Mouse (Mus musculus) forebrain, embryonic 16.5 days (tissue): ENCODE measurements at regions not wholly inside any gene's neighbourhood (a gene's known extent, or its start where the extent isn't known, plus 50 kb on each side); places are given as distances from the start of the nearest gene placed in this dataset.
A peak's percentile ranks its signal among the peaks of the same experiment; 100 is the strongest.

Experiments used
- ATAC-seq: fragments of 200-750 bp; cut with Nextera tagmentation; 2 replicates; pipeline ENCODE4 v1.8.0; 2017; ENCODE audit warnings: mild to moderate bottlenecking, moderate library complexity
- H3K27ac ChIP-seq: fragments of 300-500 bp; sonication (generic); 2 replicates; pipeline ENCODE4 v1.5.1; 2014; ENCODE audit warnings: low read length, control low read depth
- H3K27me3 ChIP-seq: fragments of 300-500 bp; sonication (generic); replicated peaks from 2 replicates; pipeline ENCODE4 v1.6.1; 2014; ENCODE audit warnings: low read length; ENCODE audit not compliant: control insufficient read depth, insufficient read depth
- H3K36me3 ChIP-seq: fragments of 300-500 bp; sonication (generic); 2 replicates; pipeline ENCODE4 v1.6.1; 2014; ENCODE audit not compliant: control insufficient read depth, insufficient read depth
- H3K4me1 ChIP-seq: fragments of 300-500 bp; sonication (generic); replicated peaks from 2 replicates; pipeline ENCODE4 v1.6.1; 2014; ENCODE audit warnings: low read length; ENCODE audit not compliant: control insufficient read depth, insufficient read depth
- H3K4me2 ChIP-seq: fragments of 300-500 bp; sonication (generic); 2 replicates; pipeline ENCODE4 v1.6.1; 2014; ENCODE audit warnings: mild to moderate bottlenecking, low read length, control low read depth
- H3K4me3 ChIP-seq: fragments of 300-500 bp; sonication (generic); replicated peaks from 2 replicates; pipeline ENCODE4 v1.5.1; 2014; ENCODE audit warnings: mild to moderate bottlenecking, low read length, control low read depth
- H3K9ac ChIP-seq: fragments of 300-500 bp; sonication (generic); replicated peaks from 2 replicates; pipeline ENCODE4 v1.6.1; 2014; ENCODE audit warnings: low read depth, low read length, control low read depth
- H3K9me3 ChIP-seq: fragments of 300-500 bp; sonication (generic); 2 replicates; pipeline ENCODE4 v1.6.1; 2016; ENCODE audit warnings: low read length; ENCODE audit not compliant: control insufficient read depth
- WGBS: fragments of 180-500 bp; shearing (Covaris S2); extraction: QIAGEN DNeasy Blood & Tissue Kit; methylation state at CpG from one replicate; pipeline ENCODE4 v1.1.7; 2014; 5-methylcytosine and 5-hydroxymethylcytosine counted together

DNA sequence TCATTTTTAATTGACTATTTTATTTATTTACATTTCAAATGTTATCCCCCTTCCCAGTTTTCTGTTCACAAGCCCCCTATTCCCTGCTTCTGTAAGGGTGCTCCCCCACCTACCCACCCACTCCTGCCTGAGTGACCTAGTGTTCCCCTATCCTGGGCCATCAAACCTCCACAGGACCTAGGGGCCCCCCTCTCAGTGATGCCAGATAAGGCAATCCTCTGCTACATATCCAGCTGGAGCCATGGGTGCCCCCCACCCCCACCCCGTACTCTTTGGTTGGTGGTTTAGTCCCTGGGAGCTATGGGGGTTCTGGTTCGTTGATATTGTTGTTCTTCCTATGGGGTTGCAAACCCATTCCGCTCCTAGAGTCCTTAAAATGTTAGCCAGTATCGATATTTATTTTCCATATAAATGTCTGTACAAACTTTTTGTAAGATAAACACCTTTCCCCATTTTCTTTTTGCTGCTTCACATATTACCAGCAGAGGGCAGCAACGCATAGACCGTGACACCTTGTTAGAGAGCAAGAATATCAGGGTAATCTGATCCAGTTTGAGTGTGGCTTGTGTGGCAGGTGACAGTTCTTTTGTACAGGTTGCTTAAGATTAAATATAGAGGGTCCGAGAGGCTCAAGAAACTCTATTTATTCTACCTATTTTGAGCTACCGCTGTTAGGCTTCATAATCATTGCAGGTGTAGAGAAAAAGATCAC is 177.2 kb upstream of the Scn7a start:
- Histone ChIP-seq H3K4me2 (no peak overlapping the region), H3K4me1 (no peaks in the 10 kb centered on the region), H3K36me3 (no peaks in the 10 kb centered on the region), H3K27me3 (no peaks in the 10 kb centered on the region), H3K27ac (no peak overlapping the region), H3K9ac (no peak overlapping the region), H3K4me3 (no peak overlapping the region), H3K9me3 (no peaks in the 10 kb centered on the region)
- 26% methylated on average over 8 of the region's 8 CpGs for WGBS
- peak; percentile 54 for ATAC-seq

DNA sequence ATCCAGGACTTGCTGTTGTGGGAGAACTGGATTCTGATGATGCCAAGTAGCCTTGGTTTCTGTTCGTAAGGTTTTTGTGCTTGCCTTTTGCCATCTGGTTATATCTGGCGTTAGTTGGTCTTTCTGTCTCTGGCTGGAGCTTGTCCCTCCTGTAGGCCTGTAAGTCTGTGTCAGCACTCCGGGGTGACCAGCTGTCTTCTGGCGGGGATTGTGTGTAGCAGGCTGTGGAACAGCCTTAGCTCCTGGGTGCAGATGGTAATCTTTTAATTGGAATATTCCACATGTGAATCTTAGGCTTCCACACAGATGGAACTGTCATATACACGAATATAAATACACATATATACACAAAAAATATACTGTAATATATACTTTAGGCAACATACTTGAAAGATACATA is 156.5 kb upstream of the Scn7a start:
- no peaks in the 10 kb centered on the region for H3K27me3 ChIP-seq
- 73% methylated on average over 5 of the region's 5 CpGs for WGBS
- ATAC-seq, result peak; percentile 61; the same call in 1 of the 2 replicates
- no peaks in the 10 kb centered on the region for H3K36me3 ChIP-seq
- H3K4me1 ChIP-seq, result no peaks in the 10 kb centered on the region
- H3K4me3 ChIP-seq, result no peak overlapping the region
- H3K4me2 ChIP-seq, result no peak overlapping the region
- no peaks in the 10 kb centered on the region for H3K9me3 ChIP-seq
- no peak overlapping the region for H3K27ac ChIP-seq
- no peak overlapping the region for H3K9ac ChIP-seq

- Histone ChIP-seq H3K36me3 (no peaks in the 10 kb centered on the region), H3K4me1 (no peaks in the 10 kb centered on the region), H3K4me3 (no peak overlapping the region), H3K9me3 (no peaks in the 10 kb centered on the region), H3K27ac (no peak overlapping the region), H3K9ac (no peak overlapping the region), H3K27me3 (no peaks in the 10 kb centered on the region), H3K4me2 (no peak overlapping the region)
- WGBS, result 74% methylated on average over 1 of the region's 1 CpGs
- no peak for ATAC-seq
Measured at GRCm38 (mm10) chr2:66898032-66898431, 113.3 kb upstream of the Scn7a start.

DNA sequence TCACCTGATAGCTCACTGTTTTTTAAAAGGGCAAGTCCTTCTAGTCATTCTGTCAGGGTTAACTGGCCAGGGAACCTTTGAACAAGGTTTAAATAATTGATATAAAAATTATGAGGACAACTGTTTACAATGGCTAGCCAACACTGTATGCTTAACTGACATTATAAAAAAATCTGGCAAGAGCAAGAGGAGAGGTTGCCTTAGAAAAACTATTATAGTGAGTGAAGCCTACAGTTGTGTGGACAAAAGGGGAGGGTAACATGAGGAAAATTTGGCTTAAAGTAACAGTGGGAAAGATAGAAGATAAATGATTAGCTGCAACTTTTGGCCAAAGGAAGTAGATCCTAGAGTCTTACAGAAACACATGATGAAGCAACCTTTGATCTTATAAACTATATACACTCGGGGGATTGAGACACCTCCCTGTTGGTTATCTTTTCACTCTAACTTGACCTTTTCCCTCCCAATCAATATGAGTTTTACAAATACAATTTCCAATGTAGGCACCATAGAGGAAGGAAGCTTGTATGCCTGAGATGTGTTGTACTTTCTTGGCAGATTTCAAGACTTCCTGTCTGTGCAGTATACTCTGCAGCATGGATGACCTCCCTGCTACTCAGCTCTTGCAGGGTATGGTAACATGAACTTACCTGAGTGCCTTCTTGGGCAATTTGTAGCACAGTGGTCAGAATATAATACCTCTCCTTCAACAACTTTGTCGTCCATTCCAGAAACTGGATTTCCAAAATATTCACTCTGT is 82.9 kb upstream of the Scn7a start:
- no peak overlapping the region for H3K4me2 ChIP-seq
- no peaks in the 10 kb centered on the region for H3K4me1 ChIP-seq
- ATAC-seq, result no peak
- no peaks in the 10 kb centered on the region for H3K27me3 ChIP-seq
- H3K9ac ChIP-seq, result no peak overlapping the region
- no peaks in the 10 kb centered on the region for H3K9me3 ChIP-seq
- H3K36me3 ChIP-seq, result no peaks in the 10 kb centered on the region
- H3K4me3 ChIP-seq, result no peak overlapping the region
- no peak overlapping the region for H3K27ac ChIP-seq
- 80% methylated on average over 2 of the region's 2 CpGs for WGBS
